Mouse (Mus musculus) kidney, adult 9 months (tissue): Measurements from ENCODE around the gene Akap17b.

ENCODE experiments used
- DNase-seq: peaks from one replicate; pipeline ENCODE4 v3.0.0; 2022

Akap17b gene

GRCm38 (mm10) chrX:36586629-36587303 is 58.4 kb downstream of the Akap17b start:
- no peak for DNase-seq

- DNase-seq = peak; percentile 16
Observed at GRCm38 (mm10) chrX:36562079-36562478, 83.1 kb downstream of the Akap17b start.

- peak; percentile 78 for DNase-seq
Observed at GRCm38 (mm10) chrX:36561650-36562049, 83.5 kb downstream of the Akap17b start.

- DNase-seq = no peak
Observed at GRCm38 (mm10) chrX:36560170-36560569, 85.0 kb downstream of the Akap17b start.
